Mouse (Mus musculus) stomach, embryonic 15.5 days (tissue): Measurements from ENCODE around the gene Rpp25. TPM values are rescaled to one million over a fixed set of nuclear protein-coding genes. Genes with fewer than 3 reads are reported as not detected.

ENCODE experiments used
- ATAC-seq: fragments of 200-750 bp; cut with Nextera tagmentation; 2 replicates; pipeline ENCODE4 v1.8.0; 2017; ENCODE audit warnings: low read depth, moderate number of reproducible peaks, moderate TSS enrichment; ENCODE audit not compliant: insufficient read depth, low FRiP score
- H3K27ac ChIP-seq: fragments of 300-500 bp; sonication (generic); 2 replicates; pipeline ENCODE4 v1.5.1; 2015; ENCODE audit warnings: mild to moderate bottlenecking, inconsistent platforms
- H3K27me3 ChIP-seq: fragments of 300-500 bp; sonication (generic); replicated peaks from 2 replicates; pipeline ENCODE4 v1.6.1; 2015; ENCODE audit warnings: inconsistent platforms
- H3K36me3 ChIP-seq: fragments of 300-500 bp; sonication (generic); 2 replicates; pipeline ENCODE4 v1.6.1; 2015; ENCODE audit warnings: inconsistent platforms
- H3K4me1 ChIP-seq: fragments of 300-500 bp; sonication (generic); 2 replicates; pipeline ENCODE4 v1.6.1; 2015; ENCODE audit warnings: inconsistent platforms
- H3K4me2 ChIP-seq: fragments of 300-500 bp; sonication (generic); 2 replicates; pipeline ENCODE4 v1.6.1; 2015; ENCODE audit warnings: mild to moderate bottlenecking, inconsistent platforms
- H3K4me3 ChIP-seq: fragments of 300-500 bp; sonication (generic); replicated peaks from 2 replicates; pipeline ENCODE4 v1.5.1; 2015; ENCODE audit warnings: inconsistent platforms
- H3K9ac ChIP-seq: fragments of 300-500 bp; sonication (generic); 2 replicates; pipeline ENCODE4 v1.6.1; 2015; ENCODE audit warnings: inconsistent platforms
- H3K9me3 ChIP-seq: fragments of 300-500 bp; sonication (generic); 2 replicates; pipeline ENCODE4 v1.6.1; 2016; ENCODE audit warnings: inconsistent platforms
- WGBS: fragments of 180-500 bp; shearing (Covaris S2); methylation state at CpG from one replicate; pipeline ENCODE4 v1.1.7; 2015; 5-methylcytosine and 5-hydroxymethylcytosine counted together
- polyA plus RNA-seq: library from polyadenylated mRNA; unstranded; fragments of >200 nt; fragmentation: Nextera tagmentation; extraction: Ambion mirVana; gene quantifications from 2 replicates; pipeline ENCODE4 v1.2.1, GENCODE M21; 2015

The Rpp25 gene
- polyA plus RNA-seq, 1 experiment from 2014 or later: 6.1 TPM

DNA sequence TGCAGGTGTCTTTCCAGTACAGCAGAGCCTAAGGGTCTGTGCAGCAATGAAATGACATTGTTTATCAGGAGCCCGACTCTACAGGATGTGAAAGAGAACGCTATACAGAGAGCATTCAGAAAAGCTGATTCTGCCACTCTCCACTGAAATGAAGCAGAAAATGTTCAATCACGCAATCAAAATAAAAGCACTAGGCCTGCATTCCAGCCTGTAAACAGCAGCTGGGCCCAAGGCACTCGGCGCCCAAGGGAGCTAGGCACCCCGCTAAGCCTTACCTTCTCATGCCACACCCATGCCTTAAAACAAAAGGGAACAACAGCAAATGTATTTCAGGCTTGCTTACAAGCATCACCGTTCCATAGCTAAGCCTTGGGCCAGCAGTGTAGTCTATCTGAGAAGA, 5.3 kb upstream of the Rpp25 start:
- H3K27ac ChIP-seq: no peak overlapping the region
- no peak overlapping the region for H3K4me2 ChIP-seq
- peaks cover 39% of the 10 kb centered on the region for H3K27me3 ChIP-seq
- ATAC-seq: no peak
- WGBS: 55% methylated on average over 7 of the region's 7 CpGs
- no peak overlapping the region for H3K4me3 ChIP-seq
- H3K4me1 ChIP-seq: peaks cover 16% of the 10 kb centered on the region
- H3K9me3 ChIP-seq: no peaks in the 10 kb centered on the region
- no peak overlapping the region for H3K9ac ChIP-seq
- no peaks in the 10 kb centered on the region for H3K36me3 ChIP-seq

GRCm38 (mm10) chr9:57501452-57501851, 2.4 kb upstream of the Rpp25 start:
- Histone ChIP-seq H3K4me1 (peaks cover 34% of the 10 kb centered on the region), H3K4me2 (no peak overlapping the region), H3K36me3 (no peaks in the 10 kb centered on the region), H3K27ac (no peak overlapping the region), H3K4me3 (no peak overlapping the region), H3K9ac (no peak overlapping the region), H3K9me3 (no peaks in the 10 kb centered on the region), H3K27me3 (peaks cover 68% of the 10 kb centered on the region)
- no peak for ATAC-seq
- WGBS: 17% methylated on average over 13 of the region's 13 CpGs

GRCm38 (mm10) chr9:57501861-57502260, 2.0 kb upstream of the Rpp25 start:
- Histone ChIP-seq H3K27me3 (peaks cover 71% of the 10 kb centered on the region), H3K27ac (no peak overlapping the region), H3K4me2 (no peak overlapping the region), H3K4me3 (no peak overlapping the region), H3K4me1 (peaks cover 34% of the 10 kb centered on the region), H3K36me3 (no peaks in the 10 kb centered on the region), H3K9me3 (no peaks in the 10 kb centered on the region), H3K9ac (no peak overlapping the region)
- 6% methylated on average over 20 of the region's 20 CpGs for WGBS
- ATAC-seq: no peak

DNA sequence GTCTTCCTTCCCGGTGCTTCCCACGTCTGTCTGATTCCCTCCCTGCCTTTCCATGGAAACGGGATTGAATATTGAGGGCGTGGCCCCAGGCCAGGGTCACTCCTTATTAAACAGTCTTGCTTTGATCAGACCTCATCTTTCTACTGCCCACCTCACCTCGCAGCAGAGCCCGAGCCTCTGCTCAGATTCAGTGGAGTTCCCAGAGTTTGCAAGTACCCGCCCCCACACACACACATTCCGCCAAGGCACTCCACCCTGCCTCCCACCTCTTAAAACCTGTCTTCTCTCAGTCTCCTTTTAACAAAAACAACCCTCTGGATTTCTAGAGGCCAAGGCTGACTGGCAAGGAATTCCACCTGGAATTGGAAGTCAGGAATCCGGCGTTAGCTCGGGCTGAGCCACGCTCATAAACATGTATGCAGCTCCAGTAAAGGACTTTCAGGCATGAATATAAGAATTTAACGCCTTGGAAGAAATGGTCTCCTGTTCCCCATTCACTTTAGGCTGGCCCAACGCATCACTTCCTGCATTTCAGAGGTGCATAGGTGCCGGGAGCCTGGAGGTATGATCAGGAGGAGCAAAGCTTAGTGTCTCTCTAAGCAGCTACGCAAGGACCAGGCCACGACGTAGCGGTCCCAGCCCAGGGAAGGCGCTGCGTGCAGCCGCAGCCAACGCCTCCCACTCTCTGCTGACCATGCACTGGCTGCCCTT, 760 bp upstream of the Rpp25 start:
- Histone ChIP-seq H3K9me3 (no peaks in the 10 kb centered on the region), H3K4me3 (peak overlapping the region; percentile 47), H3K27ac (no peak overlapping the region), H3K36me3 (no peaks in the 10 kb centered on the region), H3K9ac (no peak overlapping the region), H3K27me3 (peaks cover 71% of the 10 kb centered on the region), H3K4me2 (peak overlapping the region; percentile 96), H3K4me1 (peaks cover 34% of the 10 kb centered on the region)
- 4% methylated on average over 23 of the region's 23 CpGs for WGBS
- no peak for ATAC-seq

DNA sequence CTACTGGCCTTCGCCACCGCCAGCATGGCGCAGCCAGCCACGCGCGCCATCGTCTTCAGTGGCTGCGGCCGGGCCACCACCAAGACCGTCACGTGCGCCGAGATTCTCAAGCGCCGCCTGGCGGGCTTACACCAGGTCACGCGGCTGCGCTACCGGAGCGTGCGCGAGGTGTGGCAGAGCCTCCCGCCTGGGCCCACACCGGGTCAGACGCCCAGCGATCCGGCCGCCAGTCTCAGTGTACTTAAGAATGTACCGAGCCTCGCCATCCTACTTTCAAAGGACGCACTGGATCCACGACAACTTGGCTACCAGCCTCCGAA, 515 bp downstream of the Rpp25 start:
- Histone ChIP-seq H3K9ac (no peak overlapping the region), H3K9me3 (no peaks in the 10 kb centered on the region), H3K4me1 (peaks cover 34% of the 10 kb centered on the region), H3K4me2 (peak overlapping the region; percentile 96), H3K4me3 (peak overlapping the region; percentile 47), H3K27me3 (peaks cover 71% of the 10 kb centered on the region), H3K27ac (no peak overlapping the region), H3K36me3 (no peaks in the 10 kb centered on the region)
- peak; percentile 68 for ATAC-seq
- 2% methylated on average over 34 of the region's 34 CpGs for WGBS

- Histone ChIP-seq H3K4me2 (0 out of 2 replicates have a peak overlapping the region, but pooled peaks have one; percentile 96), H3K9me3 (no peaks in the 10 kb centered on the region), H3K36me3 (no peaks in the 10 kb centered on the region), H3K4me1 (peaks cover 34% of the 10 kb centered on the region), H3K4me3 (0 out of 2 replicates have a peak overlapping the region, but pooled peaks have one; percentile 47), H3K27ac (no peak overlapping the region), H3K9ac (no peak overlapping the region), H3K27me3 (peaks cover 67% of the 10 kb centered on the region)
- WGBS: 56% methylated on average over 10 of the region's 10 CpGs
- no peak for ATAC-seq
Observed at GRCm38 (mm10) chr9:57504891-57505290, 1.1 kb downstream of the Rpp25 start.

DNA sequence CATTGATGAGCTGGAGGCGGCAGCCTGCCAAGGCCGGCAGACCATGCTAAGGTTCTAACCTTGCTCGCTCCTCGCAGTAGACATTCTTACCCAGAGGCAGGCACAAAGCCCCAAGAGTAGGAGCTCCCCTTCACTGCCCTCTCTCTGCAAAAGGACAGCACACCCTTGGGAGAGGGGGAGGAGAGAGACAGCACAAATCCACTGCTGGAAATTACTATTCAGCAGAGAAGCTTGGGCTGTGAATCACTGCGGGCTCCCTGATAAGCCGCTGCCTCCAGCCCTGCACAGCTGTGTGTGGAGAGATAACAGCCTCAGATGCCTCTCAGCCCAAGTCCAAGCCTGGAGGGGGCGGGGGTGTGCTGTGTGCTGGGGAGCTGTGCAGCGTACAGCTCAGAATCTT, 1.9 kb downstream of the Rpp25 start:
- peak; percentile 88 for ATAC-seq
- no peak overlapping the region for H3K27ac ChIP-seq
- peaks cover 34% of the 10 kb centered on the region for H3K4me1 ChIP-seq
- no peak overlapping the region for H3K4me3 ChIP-seq
- H3K9ac ChIP-seq: no peak overlapping the region
- H3K4me2 ChIP-seq: peak overlapping the region; percentile 16; the same call in 1 of the 2 replicates
- no peaks in the 10 kb centered on the region for H3K9me3 ChIP-seq
- peaks cover 59% of the 10 kb centered on the region for H3K27me3 ChIP-seq
- WGBS: 9% methylated on average over 8 of the region's 8 CpGs
- no peaks in the 10 kb centered on the region for H3K36me3 ChIP-seq

DNA sequence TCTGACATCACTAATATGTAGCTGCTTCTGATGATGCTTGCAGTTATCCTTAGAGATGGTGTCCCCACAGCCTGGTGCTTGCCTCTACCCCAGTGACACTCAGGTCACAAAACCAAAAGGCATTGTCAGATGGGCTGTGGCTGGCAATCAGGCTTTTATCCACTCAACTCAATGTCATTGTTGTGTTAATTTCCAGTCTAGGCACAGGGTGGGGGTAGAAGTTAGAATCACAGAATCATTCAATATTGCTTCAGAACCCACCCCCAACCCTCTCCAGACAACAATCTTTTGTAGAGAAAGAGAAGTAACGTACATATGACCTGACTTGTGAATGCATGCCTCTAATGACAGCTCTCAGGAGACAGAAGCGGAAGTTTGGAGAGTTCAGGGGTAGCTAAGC, 6.8 kb downstream of the Rpp25 start:
- Histone ChIP-seq H3K4me3 (no peak overlapping the region), H3K9ac (no peak overlapping the region), H3K9me3 (no peaks in the 10 kb centered on the region), H3K36me3 (no peaks in the 10 kb centered on the region), H3K4me1 (peaks cover 5% of the 10 kb centered on the region; the same call in 1 of the 2 replicates), H3K27ac (no peak overlapping the region), H3K27me3 (peaks cover 11% of the 10 kb centered on the region), H3K4me2 (no peak overlapping the region)
- WGBS: 77% methylated on average over 2 of the region's 2 CpGs
- no peak for ATAC-seq

DNA sequence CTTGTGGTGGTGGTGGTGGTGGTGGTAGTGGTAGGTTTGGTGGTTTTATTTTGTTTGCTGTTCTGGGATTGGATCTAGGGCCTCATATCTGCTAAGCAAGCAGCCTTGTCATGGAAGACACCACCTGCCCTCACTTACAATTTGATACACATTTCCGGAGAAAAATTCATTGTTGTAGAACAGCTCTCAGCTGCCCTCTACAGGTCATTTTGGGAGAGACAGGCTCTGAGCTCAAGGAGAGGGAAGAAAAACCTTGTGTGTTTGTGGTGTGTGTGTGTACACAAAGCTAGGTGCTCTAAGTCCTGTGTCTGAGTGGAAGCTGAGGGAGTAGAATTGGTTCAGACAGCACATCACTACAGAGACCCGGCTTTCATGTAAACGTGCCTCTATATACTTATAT, 13.3 kb downstream of the Rpp25 start:
- Histone ChIP-seq H3K36me3 (no peaks in the 10 kb centered on the region), H3K27me3 (no peaks in the 10 kb centered on the region), H3K9me3 (no peaks in the 10 kb centered on the region), H3K4me2 (no peak overlapping the region), H3K9ac (no peak overlapping the region), H3K4me1 (no peaks in the 10 kb centered on the region), H3K27ac (no peak overlapping the region), H3K4me3 (no peak overlapping the region)
- ATAC-seq: no peak
- 8% methylated on average over 3 of the region's 3 CpGs for WGBS

DNA sequence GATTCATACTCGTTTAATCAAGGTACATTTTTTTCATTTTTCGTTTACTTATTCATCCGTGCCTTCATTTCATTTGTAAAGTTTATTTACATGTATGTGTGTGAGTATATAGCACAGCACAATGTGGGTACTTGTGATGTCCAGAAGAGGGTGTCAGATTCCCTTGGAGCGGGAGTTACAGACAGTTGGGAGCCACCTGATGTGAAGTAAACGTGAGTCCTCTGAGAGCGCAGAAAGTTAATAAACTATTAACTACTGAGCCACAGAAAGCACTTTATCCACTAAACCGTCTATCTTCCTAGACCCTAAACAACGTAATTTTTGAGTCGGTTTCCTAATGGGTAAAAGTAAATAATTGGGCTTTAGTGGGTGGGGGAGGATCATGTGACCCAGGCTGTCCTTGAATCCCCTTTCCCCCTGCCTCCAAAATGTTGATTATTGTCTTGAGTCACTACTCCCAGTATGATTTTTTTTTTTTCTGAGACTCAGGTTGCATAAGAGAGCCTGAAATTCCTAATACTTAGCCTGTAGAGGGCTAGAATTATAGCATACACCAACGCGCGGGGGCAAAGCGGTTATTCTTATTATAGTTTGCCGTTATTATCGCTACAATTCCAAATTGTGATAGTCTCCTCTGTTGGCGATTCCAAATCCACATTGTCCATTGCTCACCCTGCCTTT, 16.7 kb downstream of the Rpp25 start:
- H3K27me3 ChIP-seq: no peaks in the 10 kb centered on the region
- no peak overlapping the region for H3K9ac ChIP-seq
- peak overlapping the region; percentile 95 for H3K4me3 ChIP-seq
- no peaks in the 10 kb centered on the region for H3K36me3 ChIP-seq
- WGBS: 25% methylated on average over 16 of the region's 16 CpGs
- H3K27ac ChIP-seq: peak overlapping the region; percentile 12
- H3K4me2 ChIP-seq: peak overlapping the region; percentile 53
- peaks cover 14% of the 10 kb centered on the region for H3K4me1 ChIP-seq
- peak; percentile 20; the same call in 1 of the 2 replicates for ATAC-seq
- H3K9me3 ChIP-seq: no peaks in the 10 kb centered on the region

- ATAC-seq: peak; percentile 98
- peaks cover 15% of the 10 kb centered on the region for H3K4me1 ChIP-seq
- H3K9ac ChIP-seq: peak within 1 kb of the TSS; percentile 98
- H3K4me3 ChIP-seq: peak within 1 kb of the TSS; percentile 95
- H3K27me3 ChIP-seq: no peaks in the 10 kb centered on the region
- H3K36me3 ChIP-seq: no peaks in the 10 kb centered on the region
- peak within 1 kb of the TSS; percentile 61 for H3K4me2 ChIP-seq
- under 1% methylated on average over 95 of the region's 95 CpGs for WGBS
- H3K27ac ChIP-seq: peak within 1 kb of the TSS; percentile 94
- no peaks in the 10 kb centered on the region for H3K9me3 ChIP-seq
Observed at GRCm38 (mm10) chr9:57521056-57521911, 17.5 kb downstream of the Rpp25 start, which contains the start of gene Cox5a. Cox5a (plus strand) TSS chr9:57521274.
